Comparison of ENCODE assay signal across 25 mouse cellular contexts in the genomic region with DNA sequence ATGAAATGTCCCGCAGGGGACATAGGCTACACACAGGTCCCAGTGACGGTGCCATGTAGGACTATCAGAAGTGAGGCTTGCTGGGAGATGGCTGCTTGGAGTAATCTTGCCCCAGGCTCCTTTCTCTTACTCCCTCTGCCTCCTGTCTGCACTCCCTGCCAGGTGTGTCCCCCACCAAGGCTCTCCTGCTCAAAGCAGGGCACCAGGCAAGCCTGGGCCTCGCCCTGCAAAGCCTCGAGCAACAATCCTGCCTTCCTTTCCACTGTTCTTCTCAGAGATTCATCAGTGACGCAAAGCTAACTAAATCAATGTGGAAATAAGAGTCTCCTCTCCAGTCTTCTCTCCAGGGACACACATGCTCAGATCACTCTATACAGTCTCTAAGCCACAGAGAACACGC. TPM values are rescaled to one million over a fixed set of nuclear protein-coding genes. Genes with fewer than 3 reads are reported as not detected.
DNase-seq lines count a peak whose midpoint lies in the region; ATAC-seq and TF ChIP-seq lines count a peak whose summit lies in the region.
"Had no signal": no experiment of that assay in that cellular context is flagged by ENCODE, and none has a peak within 500 bp of the region (broad histone marks: within the 10 kb centered on the region; RNA-seq: fewer than 3 reads in every experiment).

No protein-coding gene starts in this region.

- peak; percentile 72; the same call in 1 of the 2 replicates for ATAC-seq in embryonic facial prominence, embryonic 14.5 days (ENCODE audit: low read depth)
- no peak for ATAC-seq in midbrain, embryonic 11.5 days (ENCODE audit: low FRiP score)
- ATAC-seq in midbrain, embryonic 13.5 days, result no peak
- 0 out of 2 replicates have a peak, but pooled peaks have one; percentile 47 for ATAC-seq in embryonic facial prominence, embryonic 15.5 days (ENCODE audit: insufficient number of reproducible peaks, low FRiP score, low TSS enrichment, low read depth)
- no peak for ATAC-seq in stomach, postnatal 0 days (ENCODE audit: low FRiP score, low TSS enrichment)
- ATAC-seq: activated CD4-positive, CD25-positive, alpha-beta regulatory T cell, adult 4 months; CD4-positive, CD25-positive, alpha-beta regulatory T cell, adult 4 months; forebrain, embryonic 13.5 days; forebrain, embryonic 16.5 days; Patski had no signal

- H3K9me3 ChIP-seq in embryonic facial prominence, embryonic 14.5 days (ENCODE audit: control insufficient read depth, low read length), result 0 out of 2 replicates have a peak, but pooled peaks cover 4% of the 10 kb centered on the region
- H3K9me3 ChIP-seq in embryonic facial prominence, embryonic 10.5 days, result no peaks in the 10 kb centered on the region; the same call in 1 of the 2 replicates
- H3K9me3 ChIP-seq in midbrain, embryonic 11.5 days (ENCODE audit: control insufficient read depth, low read length), result no peaks in the 10 kb centered on the region; the same call in 1 of the 2 replicates
- no peaks in the 10 kb centered on the region for H3K9me3 ChIP-seq in midbrain, embryonic 13.5 days
- no peaks in the 10 kb centered on the region for H3K9me3 ChIP-seq in embryonic facial prominence, embryonic 15.5 days (replicated peaks)
- no peaks in the 10 kb centered on the region for H3K9me3 ChIP-seq in stomach, postnatal 0 days (ENCODE audit: control insufficient read depth, low read length)
- H3K9me3 ChIP-seq: forebrain, embryonic 13.5 days had no signal

- no peaks in the 10 kb centered on the region for H3K4me1 ChIP-seq in embryonic facial prominence, embryonic 14.5 days (ENCODE audit: control insufficient read depth, insufficient read depth, low read length)
- H3K4me1 ChIP-seq in embryonic facial prominence, embryonic 10.5 days, result peaks cover 13% of the 10 kb centered on the region
- no peaks in the 10 kb centered on the region for H3K4me1 ChIP-seq in midbrain, embryonic 11.5 days (ENCODE audit: control insufficient read depth, insufficient read depth, low read length)
- H3K4me1 ChIP-seq in midbrain, embryonic 13.5 days (replicated peaks), result 0 out of 2 replicates have a peak, but pooled peaks cover 3% of the 10 kb centered on the region
- H3K4me1 ChIP-seq in embryonic facial prominence, embryonic 15.5 days, result 0 out of 2 replicates have a peak, but pooled peaks cover 4% of the 10 kb centered on the region
- no peaks in the 10 kb centered on the region for H3K4me1 ChIP-seq in stomach, postnatal 0 days (replicated peaks; ENCODE audit: control insufficient read depth, insufficient read depth)
- H3K4me1 ChIP-seq: forebrain, embryonic 13.5 days had no signal

- H3K4me2 ChIP-seq in embryonic facial prominence, embryonic 14.5 days (ENCODE audit: low read depth, low read length), result no peak overlapping the region
- no peak overlapping the region for H3K4me2 ChIP-seq in midbrain, embryonic 11.5 days
- no peak overlapping the region for H3K4me2 ChIP-seq in midbrain, embryonic 13.5 days (replicated peaks)
- H3K4me2 ChIP-seq in embryonic facial prominence, embryonic 15.5 days (replicated peaks), result no peak overlapping the region
- H3K4me2 ChIP-seq in stomach, postnatal 0 days (replicated peaks; ENCODE audit: low read depth), result no peak overlapping the region
- H3K4me2 ChIP-seq: embryonic facial prominence, embryonic 13.5 days; forebrain, embryonic 13.5 days had no signal

- no peak overlapping the region for H3K4me3 ChIP-seq in embryonic facial prominence, embryonic 14.5 days (ENCODE audit: low read depth, low read length)
- no peak overlapping the region for H3K4me3 ChIP-seq in embryonic facial prominence, embryonic 10.5 days
- H3K4me3 ChIP-seq in midbrain, embryonic 11.5 days (ENCODE audit: low read depth, low read length), result no peak overlapping the region
- no peak overlapping the region for H3K4me3 ChIP-seq in midbrain, embryonic 13.5 days (replicated peaks)
- H3K4me3 ChIP-seq in embryonic facial prominence, embryonic 15.5 days (replicated peaks), result no peak overlapping the region
- no peak overlapping the region for H3K4me3 ChIP-seq in stomach, postnatal 0 days (ENCODE audit: low read depth, low read length)
- H3K4me3 ChIP-seq: embryonic facial prominence, embryonic 13.5 days; erythroblast, embryonic 14.5 days; forebrain, embryonic 13.5 days had no signal

- H3K36me3 ChIP-seq in embryonic facial prominence, embryonic 14.5 days (ENCODE audit: control insufficient read depth, insufficient read depth, low read length), result peaks cover 43% of the 10 kb centered on the region
- H3K36me3 ChIP-seq in embryonic facial prominence, embryonic 10.5 days (replicated peaks), result peaks cover 65% of the 10 kb centered on the region
- H3K36me3 ChIP-seq in midbrain, embryonic 11.5 days (ENCODE audit: control insufficient read depth, insufficient read depth, low read length), result peaks cover 10% of the 10 kb centered on the region; the same call in 1 of the 2 replicates
- H3K36me3 ChIP-seq in midbrain, embryonic 13.5 days, result peaks cover 63% of the 10 kb centered on the region
- H3K36me3 ChIP-seq in embryonic facial prominence, embryonic 15.5 days, result peaks cover 49% of the 10 kb centered on the region
- H3K36me3 ChIP-seq in stomach, postnatal 0 days (ENCODE audit: control insufficient read depth, insufficient read depth, low read length), result peaks cover 4% of the 10 kb centered on the region; the same call in 1 of the 2 replicates
- H3K36me3 ChIP-seq: G1E had no signal

- DNase-seq in embryonic facial prominence, embryonic 14.5 days (ENCODE audit: low spot score), result peak; percentile 48
- no peak for DNase-seq in embryonic facial prominence, embryonic 10.5 days (ENCODE audit: low spot score)
- peak; percentile 64 for DNase-seq in midbrain, embryonic 11.5 days (ENCODE audit: low spot score, missing footprints)
- DNase-seq in stomach, postnatal 0 days (ENCODE audit: low spot score), result no peak
- DNase-seq in kidney, adult 11 months, result no peak
- DNase-seq: adrenal gland, adult 8-10 months; adrenal gland, postnatal 14 days; adrenal gland, postnatal 36 days; B cell, adult 2 months; cerebellum, adult 11-12 months; cerebellum, adult 2 months; cerebellum, adult 9-10 months; cerebellum, postnatal 10 days; cerebellum, postnatal 25 days had no signal

- WGBS in embryonic facial prominence, embryonic 14.5 days, result 66% methylated on average over 6 of the region's 6 CpGs
- 81% methylated on average over 6 of the region's 6 CpGs for WGBS in embryonic facial prominence, embryonic 10.5 days
- 89% methylated on average over 6 of the region's 6 CpGs for WGBS in midbrain, embryonic 11.5 days
- WGBS in midbrain, embryonic 13.5 days, result 85% methylated on average over 6 of the region's 6 CpGs
- WGBS in embryonic facial prominence, embryonic 15.5 days, result 59% methylated on average over 6 of the region's 6 CpGs
- WGBS in stomach, postnatal 0 days, result 69% methylated on average over 6 of the region's 6 CpGs

- TF ChIP-seq EP300 in stomach, postnatal 0 days (optimal IDR thresholded peaks at IDR 0.05), result no peak

- no peaks in the 10 kb centered on the region for H3K27me3 ChIP-seq in embryonic facial prominence, embryonic 14.5 days (replicated peaks; ENCODE audit: control insufficient read depth, insufficient read depth, low read length)
- H3K27me3 ChIP-seq in embryonic facial prominence, embryonic 10.5 days (replicated peaks; ENCODE audit: low read depth, poor library complexity, severe bottlenecking), result no peaks in the 10 kb centered on the region
- no peaks in the 10 kb centered on the region for H3K27me3 ChIP-seq in midbrain, embryonic 11.5 days (ENCODE audit: control insufficient read depth, insufficient read depth, low read length)
- H3K27me3 ChIP-seq in midbrain, embryonic 13.5 days, result no peaks in the 10 kb centered on the region
- H3K27me3 ChIP-seq in embryonic facial prominence, embryonic 15.5 days, result no peaks in the 10 kb centered on the region
- H3K27me3 ChIP-seq in stomach, postnatal 0 days (ENCODE audit: control insufficient read depth, insufficient read depth, low read length), result no peaks in the 10 kb centered on the region
- H3K27me3 ChIP-seq: CH12.LX; embryonic facial prominence, embryonic 13.5 days; forebrain, embryonic 13.5 days; Patski had no signal

- H3K27ac ChIP-seq in embryonic facial prominence, embryonic 14.5 days (replicated peaks; ENCODE audit: low read depth, low read length), result no peak overlapping the region
- no peak overlapping the region for H3K27ac ChIP-seq in embryonic facial prominence, embryonic 10.5 days (replicated peaks)
- H3K27ac ChIP-seq in midbrain, embryonic 11.5 days (ENCODE audit: low read depth, low read length), result no peak overlapping the region
- no peak overlapping the region for H3K27ac ChIP-seq in midbrain, embryonic 13.5 days
- H3K27ac ChIP-seq in embryonic facial prominence, embryonic 15.5 days (replicated peaks), result peak overlapping the region; percentile 58; the same call in 1 of the 2 replicates
- 0 out of 2 replicates have a peak overlapping the region, but pooled peaks have one; percentile 13 for H3K27ac ChIP-seq in stomach, postnatal 0 days (replicated peaks)
- H3K27ac ChIP-seq: embryonic facial prominence, embryonic 13.5 days; forebrain, embryonic 13.5 days had no signal

- H3K9ac ChIP-seq in embryonic facial prominence, embryonic 14.5 days (ENCODE audit: low read depth, low read length), result no peak overlapping the region
- no peak overlapping the region for H3K9ac ChIP-seq in midbrain, embryonic 11.5 days (ENCODE audit: low read length)
- H3K9ac ChIP-seq in midbrain, embryonic 13.5 days (replicated peaks), result no peak overlapping the region
- H3K9ac ChIP-seq in embryonic facial prominence, embryonic 15.5 days, result no peak overlapping the region
- H3K9ac ChIP-seq in stomach, postnatal 0 days (ENCODE audit: low read length), result no peak overlapping the region
- H3K9ac ChIP-seq: embryonic facial prominence, embryonic 13.5 days; forebrain, embryonic 13.5 days had no signal

- no peak for TF ChIP-seq CTCF in stomach, postnatal 0 days (IDR thresholded peaks at IDR 0.05; ENCODE audit: low read depth)

RNA-seq across cellular contexts. Expression of a gene that starts 12.3 kb away (rescaled TPM):
- 13.8 and 14.4 TPM in 2 replicates for polyA plus RNA-seq in embryonic facial prominence, embryonic 14.5 days (2014; fragmentation: Nextera tagmentation; extraction: Ambion mirVana)
- 19.9 and 20.2 TPM in 2 replicates for polyA plus RNA-seq in embryonic facial prominence, embryonic 10.5 days (2016; fragmentation: Nextera tagmentation; extraction: Ambion mirVana)
- polyA plus RNA-seq in midbrain, embryonic 11.5 days (2014; fragmentation: Nextera tagmentation; extraction: Ambion mirVana), result 31.1 and 37.1 TPM in 2 replicates
- polyA plus RNA-seq in midbrain, embryonic 13.5 days (2015; fragmentation: Nextera tagmentation; extraction: Ambion mirVana), result 39.3 and 39.5 TPM in 2 replicates
- polyA plus RNA-seq in embryonic facial prominence, embryonic 15.5 days (2015; fragmentation: Nextera tagmentation; extraction: Ambion mirVana), result 13.7 and 15.8 TPM in 2 replicates
- 3.4 and 4.1 TPM in 2 replicates for polyA plus RNA-seq in stomach, postnatal 0 days (2015; fragmentation: Nextera tagmentation; extraction: Ambion mirVana)
- polyA plus RNA-seq: G1E had no signal

Comparison
In these comparisons a context has a peak if more than half of its experiments do, and no peak if none do; other contexts are left out.
1. DNase-seq: peak in embryonic facial prominence, embryonic 14.5 days (single experiment) and midbrain, embryonic 11.5 days (single experiment); none in embryonic facial prominence, embryonic 10.5 days (single experiment), stomach, postnatal 0 days (single experiment) and kidney, adult 11 months (single experiment).
2. H3K27ac ChIP-seq: peak in embryonic facial prominence, embryonic 15.5 days (single experiment) and stomach, postnatal 0 days (single experiment); none in embryonic facial prominence, embryonic 14.5 days (single experiment), embryonic facial prominence, embryonic 10.5 days (single experiment), midbrain, embryonic 11.5 days (single experiment) and midbrain, embryonic 13.5 days (single experiment).
3. ATAC-seq: peak in embryonic facial prominence, embryonic 14.5 days (single experiment) and embryonic facial prominence, embryonic 15.5 days (single experiment); none in midbrain, embryonic 11.5 days (single experiment), midbrain, embryonic 13.5 days (single experiment) and stomach, postnatal 0 days (single experiment).